Mouse (Mus musculus) myocyte (in vitro differentiated cells): Measurements from ENCODE around the gene Cdc37. TPM values are rescaled to one million over a fixed set of nuclear protein-coding genes. Genes with fewer than 3 reads are reported as not detected.

Experiments used
- H3K27me3 ChIP-seq: one replicate; pipeline ENCODE4 v1.6.1; 2011; ENCODE audit not compliant: control insufficient read depth, insufficient read depth, insufficient read length
- H3K36me3 ChIP-seq: one replicate; pipeline ENCODE4 v1.6.1; 2011; ENCODE audit not compliant: control insufficient read depth, insufficient read depth
- H3K4me2 ChIP-seq: one replicate; pipeline ENCODE4 v1.6.1; 2011; ENCODE audit warnings: low read depth, control low read depth
- H3K4me3 ChIP-seq: one replicate; pipeline ENCODE4 v1.5.1; 2011; ENCODE audit warnings: mild to moderate bottlenecking, control low read depth, moderate library complexity
- H3K79me2 ChIP-seq: one replicate; pipeline ENCODE4 v1.6.1; 2011; ENCODE audit not compliant: control insufficient read depth, insufficient read depth
- H3ac ChIP-seq: one replicate; pipeline ENCODE4 v1.6.1; 2011; ENCODE audit not compliant: control insufficient read depth, insufficient read length
- CEBPB ChIP-seq: IDR thresholded peaks from 2 replicates; pipeline ENCODE4 v1.6.1; 2011; ENCODE audit warnings: mild to moderate bottlenecking, moderate library complexity; ENCODE audit not compliant: poor library complexity, insufficient read depth, severe bottlenecking
- E2F4 ChIP-seq: IDR thresholded peaks from one replicate; pipeline ENCODE4 v1.6.1; 2011; ENCODE audit warnings: mild to moderate bottlenecking, control low read depth, moderate library complexity; ENCODE audit not compliant: insufficient read depth
- MAX ChIP-seq: IDR thresholded peaks from one replicate; pipeline ENCODE4 v1.6.1; 2011; ENCODE audit warnings: low read depth, mild to moderate bottlenecking, control low read depth
- MYOG ChIP-seq, 3 experiments: IDR thresholded peaks; one replicate each; pipeline ENCODE4 v1.6.1; 2011; ENCODE audit warnings: control low read depth in 2 of 3, low read depth in 2 of 3, mild to moderate bottlenecking in 2 of 3; ENCODE audit not compliant: insufficient read length in 2 of 3, control insufficient read depth in 1 of 3, insufficient read depth in 1 of 3
- POLR2A ChIP-seq: IDR thresholded peaks from one replicate; pipeline ENCODE4 v1.6.1; 2011; ENCODE audit warnings: low read depth, mild to moderate bottlenecking, control low read depth, moderate library complexity; ENCODE audit not compliant: insufficient read length
- POLR2AphosphoS2 ChIP-seq: IDR thresholded peaks from one replicate; pipeline ENCODE4 v1.6.1; 2011; ENCODE audit warnings: low read depth, control low read depth; ENCODE audit not compliant: insufficient read length
- REST ChIP-seq: IDR thresholded peaks from one replicate; pipeline ENCODE4 v1.6.1; 2011; ENCODE audit warnings: mild to moderate bottlenecking, control low read depth, moderate library complexity; ENCODE audit not compliant: insufficient read depth, insufficient read length
- SRF ChIP-seq: IDR thresholded peaks from one replicate; pipeline ENCODE4 v1.6.1; 2011; ENCODE audit warnings: low read depth; ENCODE audit not compliant: control insufficient read depth, insufficient read length
- polyA plus RNA-seq: library from polyadenylated mRNA; unstranded; fragments of >200 nt; fragmentation: generic; extraction: Trizol; gene quantifications from one replicate; pipeline ENCODE4 v1.2.1, GENCODE M21; 2012; ENCODE audit warnings: missing spikeins

Gene Cdc37
- polyA plus RNA-seq, 1 experiment: 288 TPM

DNA sequence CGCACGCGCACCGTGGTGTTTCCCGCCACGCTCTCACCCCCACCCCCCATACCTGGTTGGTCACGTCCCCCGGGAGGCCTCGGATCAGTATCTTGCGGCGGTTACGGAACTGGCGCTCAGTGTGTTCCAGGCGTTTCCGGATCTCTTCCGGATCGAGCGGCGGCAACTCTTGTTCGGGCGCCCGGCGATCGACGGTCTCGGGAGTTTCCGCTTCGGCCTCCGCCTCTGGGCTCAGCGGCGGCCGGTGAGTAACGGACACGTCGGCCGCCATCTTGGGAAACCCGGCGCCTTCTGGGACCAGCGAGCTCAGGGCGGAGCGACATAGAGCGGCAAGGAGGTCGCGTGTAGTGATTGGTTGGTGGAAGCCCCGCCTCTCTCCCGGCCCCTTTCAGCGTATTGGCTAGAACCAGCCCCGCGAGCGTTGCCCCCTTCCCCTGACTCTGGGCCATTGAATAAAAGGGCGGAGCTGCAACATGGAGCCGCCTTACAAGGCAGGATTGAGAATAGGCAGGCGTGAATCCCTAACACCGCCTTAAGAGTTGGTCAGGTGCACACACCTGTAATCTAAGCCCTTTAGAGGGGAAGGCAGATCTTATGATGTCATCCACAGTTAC is 58.0 kb downstream of the Cdc37 start, which contains the start of the genes Gm38431 and Raver1:
Gene Gm38431 (minus strand): TSS at position 291 of the 614 bp plus-strand sequence.
Gene Raver1 (minus strand): TSS at position 302 of the 614 bp plus-strand sequence.
- Histone ChIP-seq H3K79me2 (peaks cover 48% of the 10 kb centered on the region), H3K4me3 (peak within 1 kb of the TSS; percentile 87), H3K36me3 (peaks cover 8% of the 10 kb centered on the region), H3K27me3 (no peaks in the 10 kb centered on the region), H3K4me2 (peak within 1 kb of the TSS; percentile 94), H3ac (peak within 1 kb of the TSS; percentile 86)
- TF ChIP-seq POLR2A (peak; percentile 81), CEBPB (no peak), SRF (no peak), POLR2AphosphoS2 (peak; percentile 71)

DNA sequence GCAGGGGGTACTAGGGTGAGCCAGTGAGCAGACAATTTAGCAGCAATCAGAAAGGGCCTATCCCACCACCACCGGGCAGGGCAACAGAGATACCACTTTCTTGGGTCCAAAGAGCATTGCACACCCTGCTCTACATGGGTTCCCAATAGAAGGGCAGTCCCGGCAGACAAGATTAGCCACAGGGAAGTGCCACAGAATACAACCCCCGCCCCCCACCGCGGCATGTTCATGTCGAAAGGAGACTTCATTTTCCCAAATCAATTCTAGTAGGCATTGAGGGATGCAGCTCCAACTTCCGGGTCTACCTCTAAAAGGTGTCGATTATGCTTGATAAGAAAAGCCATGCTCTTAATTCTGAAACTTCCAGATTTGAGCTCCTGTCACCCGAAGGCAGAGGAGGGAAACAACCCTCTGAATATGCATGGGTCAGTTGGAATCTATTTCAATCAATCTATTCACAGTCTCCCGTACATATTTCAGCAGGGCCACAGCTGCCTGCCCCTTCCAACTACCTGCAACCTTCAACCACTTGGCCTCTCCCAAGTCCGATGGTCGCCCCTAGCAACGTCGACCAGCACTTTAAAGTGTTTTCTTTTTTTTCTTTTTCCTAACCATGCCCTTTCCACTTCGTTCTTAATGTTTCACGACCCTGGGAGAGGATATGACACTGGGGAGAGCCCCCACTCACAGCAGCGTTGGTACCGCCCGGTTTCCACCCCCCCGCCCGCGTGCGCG is 58.6 kb downstream of the Cdc37 start:
- Histone ChIP-seq H3K79me2 (peaks cover 51% of the 10 kb centered on the region), H3ac (peak overlapping the region; percentile 86), H3K36me3 (peaks cover 12% of the 10 kb centered on the region), H3K4me3 (peak overlapping the region; percentile 87), H3K27me3 (no peaks in the 10 kb centered on the region), H3K4me2 (peak overlapping the region; percentile 86)
- TF ChIP-seq E2F4: no peak

DNA sequence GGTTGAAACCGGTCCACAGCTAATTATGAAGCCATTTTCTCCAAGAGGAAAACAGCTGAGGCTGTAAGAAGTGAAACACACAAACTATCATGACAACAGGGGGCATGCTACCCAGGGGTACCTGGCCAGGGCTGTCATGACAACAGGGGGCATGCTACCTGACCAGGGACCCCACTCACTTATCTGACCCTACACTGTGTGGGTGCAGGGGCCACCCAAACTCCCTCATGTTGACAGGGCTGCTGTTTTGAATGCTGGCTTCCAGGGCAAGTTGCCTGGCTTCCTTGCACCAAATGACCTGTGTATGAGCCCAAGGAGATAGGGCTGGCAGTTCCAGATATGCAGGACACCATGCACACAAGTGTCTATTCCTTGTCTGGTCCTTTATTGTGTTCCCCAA is 59.2 kb downstream of the Cdc37 start:
- TF ChIP-seq E2F4: no peak
- Histone ChIP-seq H3K4me3 (peak overlapping the region; percentile 87), H3K4me2 (peak overlapping the region; percentile 86), H3K79me2 (peaks cover 51% of the 10 kb centered on the region), H3K27me3 (no peaks in the 10 kb centered on the region), H3K36me3 (peaks cover 12% of the 10 kb centered on the region), H3ac (no peak overlapping the region)

DNA sequence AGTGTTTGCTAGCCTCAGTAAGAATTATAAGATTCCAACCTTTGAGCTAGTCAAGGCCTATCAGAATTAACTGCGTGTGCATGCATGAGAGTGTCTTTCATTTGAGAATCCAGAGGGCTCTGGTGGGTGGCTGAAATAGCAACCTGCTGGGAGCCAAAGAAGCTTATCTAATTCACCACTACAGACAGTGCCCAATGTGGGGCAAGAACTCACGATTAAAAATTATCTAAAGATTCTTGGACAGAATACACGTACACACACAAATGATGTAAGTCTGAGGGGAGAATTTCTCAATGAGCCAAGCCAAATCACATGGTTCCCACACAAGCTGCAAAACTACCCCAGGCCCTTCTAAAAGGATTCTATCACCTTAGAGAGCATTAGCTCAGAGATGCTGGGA is 66.5 kb downstream of the Cdc37 start:
- Histone ChIP-seq H3K79me2 (peaks cover 18% of the 10 kb centered on the region), H3K36me3 (peaks cover 43% of the 10 kb centered on the region), H3K4me3 (no peak overlapping the region), H3K27me3 (no peaks in the 10 kb centered on the region), H3ac (no peak overlapping the region), H3K4me2 (no peak overlapping the region)
- TF ChIP-seq REST (no peak), POLR2A (no peak), SRF (no peak), MYOG (IDR thresholded peaks at IDR 0.05; ENCODE audit: control insufficient read depth in 1 of 3, insufficient read depth in 1 of 3, insufficient read length in 2 of 3, low read depth in 2 of 3) (no peak), MAX (no peak), E2F4 (no peak)

Other genes with a start within 250 kb of the Cdc37 start
- 22.1 TPM for gene Dnmt1, start 190.1 kb downstream of the Cdc37 start, polyA plus RNA-seq
- gene S1pr2, start 173.2 kb downstream of the Cdc37 start, polyA plus RNA-seq: 5.5 TPM
- 110 TPM for gene Mrpl4, start 147.2 kb downstream of the Cdc37 start, polyA plus RNA-seq
- gene Icam1, start 134.0 kb downstream of the Cdc37 start, polyA plus RNA-seq: 0.06 TPM
- 0.73 TPM for gene Icam4, start 120.6 kb downstream of the Cdc37 start, polyA plus RNA-seq
- gene Icam5, start 117.9 kb downstream of the Cdc37 start, polyA plus RNA-seq: 0.25 TPM
- 0.26 TPM for gene Zglp1, start 82.9 kb downstream of the Cdc37 start, polyA plus RNA-seq
- 0.42 TPM for gene Gm49373, start 76.9 kb downstream of the Cdc37 start, polyA plus RNA-seq
- gene Fdx1l, start 76.4 kb downstream of the Cdc37 start, polyA plus RNA-seq: 75.0 TPM
- gene Gm38431, start 58.0 kb downstream of the Cdc37 start, polyA plus RNA-seq: 2.2 TPM
- 24.6 TPM for gene Raver1, start 58.0 kb downstream of the Cdc37 start, polyA plus RNA-seq
- gene Tyk2, start 18.7 kb downstream of the Cdc37 start, polyA plus RNA-seq: 11.4 TPM
- 3.6 TPM for gene Pde4a, start 15.7 kb upstream of the Cdc37 start, polyA plus RNA-seq
- 34.1 TPM for gene Keap1, start 89.4 kb upstream of the Cdc37 start, polyA plus RNA-seq
- gene S1pr5, start 98.5 kb upstream of the Cdc37 start, polyA plus RNA-seq: 0.22 TPM
- 39.8 TPM for gene Atg4d, start 115.3 kb upstream of the Cdc37 start, polyA plus RNA-seq
- gene Kri1, start 138.0 kb upstream of the Cdc37 start, polyA plus RNA-seq: 31.4 TPM
- gene Cdkn2d, start 141.4 kb upstream of the Cdc37 start, polyA plus RNA-seq: 53.2 TPM
- not detected for gene Ap1m2, start 162.4 kb upstream of the Cdc37 start, polyA plus RNA-seq
- 173 TPM for gene Slc44a2, start 170.7 kb upstream of the Cdc37 start, polyA plus RNA-seq
- gene Ilf3, start 217.9 kb upstream of the Cdc37 start, polyA plus RNA-seq: 56.6 TPM